Mouse (Mus musculus): ENCODE data around the gene Ripor1. TPM values are rescaled to one million over a fixed set of nuclear protein-coding genes. Genes with fewer than 3 reads are reported as not detected.

Gene Ripor1
- polyA plus RNA-seq, 1 experiment from 2014 or later = 12.9 TPM

DNA sequence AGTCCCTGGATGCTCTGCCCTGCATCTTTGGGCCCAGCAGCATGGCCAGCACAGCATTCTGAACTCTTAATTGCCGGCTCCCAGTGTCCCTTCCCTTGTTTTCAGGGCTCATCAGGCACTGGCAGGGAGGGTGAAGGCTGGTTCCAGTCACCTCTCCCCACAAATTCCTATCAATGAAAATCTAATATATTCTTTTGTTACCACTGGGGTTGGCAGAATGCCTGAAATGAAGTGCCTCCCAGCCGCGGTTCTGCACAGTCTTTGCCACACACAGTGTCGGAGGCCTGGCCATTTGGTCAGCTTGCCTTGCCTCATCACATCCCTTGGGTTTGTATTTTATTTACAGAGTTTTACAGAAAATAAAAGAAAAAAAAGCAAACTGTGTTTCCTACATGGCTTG, 16.8 kb downstream of the Ripor1 start:
- Histone ChIP-seq H3K4me1 (ENCODE audit: control insufficient read depth, insufficient read depth, low read length) (no peaks in the 10 kb centered on the region), H3K27ac (ENCODE audit: low read depth, low read length) (peak overlapping the region; percentile 60; the same call in 1 of the 2 replicates), H3K9ac (ENCODE audit: low read length) (no peak overlapping the region), H3K4me3 (ENCODE audit: low read depth, low read length) (no peak overlapping the region), H3K36me3 (ENCODE audit: control insufficient read depth, insufficient read depth, low read length) (peaks cover 21% of the 10 kb centered on the region), H3K9me3 (ENCODE audit: control insufficient read depth, low read length) (no peaks in the 10 kb centered on the region), H3K27me3 (ENCODE audit: control insufficient read depth, insufficient read depth, low read length) (no peaks in the 10 kb centered on the region), H3K4me2 (no peak overlapping the region)
- ATAC-seq (ENCODE audit: low FRiP score) (no peak), DNase-seq (ENCODE audit: low spot score, missing footprints) (no peak)
- WGBS = 81% methylated on average over 4 of the region's 4 CpGs

DNA sequence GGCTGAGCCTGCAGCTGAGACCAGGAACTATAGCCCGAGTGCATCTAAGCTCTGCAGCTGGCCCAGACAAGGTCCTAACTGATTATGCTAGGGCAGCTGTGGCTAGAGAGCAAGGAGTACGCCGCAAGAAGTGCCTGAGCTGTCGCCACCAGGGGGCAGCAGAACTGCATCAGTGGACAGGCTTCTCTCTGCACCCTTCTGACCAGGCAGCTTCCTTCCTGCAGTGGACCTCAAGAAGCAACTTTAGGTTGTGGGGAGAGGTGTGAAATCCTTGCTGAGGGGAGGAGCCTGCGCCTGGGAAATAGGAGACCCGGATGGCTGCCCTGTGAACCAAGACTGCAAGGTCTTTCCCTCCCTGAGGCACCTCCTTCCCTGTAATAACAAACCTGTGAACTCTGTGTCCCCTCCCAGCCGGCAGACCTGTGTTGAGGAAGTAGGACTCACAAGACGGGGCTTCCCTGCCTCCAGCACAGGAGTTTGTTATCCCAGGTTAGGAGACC, 17.4 kb downstream of the Ripor1 start:
- Histone ChIP-seq H3K9me3 (ENCODE audit: control insufficient read depth, low read length) (no peaks in the 10 kb centered on the region), H3K27ac (ENCODE audit: low read depth, low read length) (peak overlapping the region; percentile 60; the same call in 1 of the 2 replicates), H3K4me3 (ENCODE audit: low read depth, low read length) (no peak overlapping the region), H3K4me1 (ENCODE audit: control insufficient read depth, insufficient read depth, low read length) (no peaks in the 10 kb centered on the region), H3K9ac (ENCODE audit: low read length) (no peak overlapping the region), H3K27me3 (ENCODE audit: control insufficient read depth, insufficient read depth, low read length) (no peaks in the 10 kb centered on the region), H3K36me3 (ENCODE audit: control insufficient read depth, insufficient read depth, low read length) (peaks cover 16% of the 10 kb centered on the region), H3K4me2 (no peak overlapping the region)
- 10% methylated on average over 8 of the region's 8 CpGs for WGBS
- DNase-seq (ENCODE audit: low spot score, missing footprints) = peak; percentile 100
- peak; percentile 91 for ATAC-seq (ENCODE audit: low FRiP score)

DNA sequence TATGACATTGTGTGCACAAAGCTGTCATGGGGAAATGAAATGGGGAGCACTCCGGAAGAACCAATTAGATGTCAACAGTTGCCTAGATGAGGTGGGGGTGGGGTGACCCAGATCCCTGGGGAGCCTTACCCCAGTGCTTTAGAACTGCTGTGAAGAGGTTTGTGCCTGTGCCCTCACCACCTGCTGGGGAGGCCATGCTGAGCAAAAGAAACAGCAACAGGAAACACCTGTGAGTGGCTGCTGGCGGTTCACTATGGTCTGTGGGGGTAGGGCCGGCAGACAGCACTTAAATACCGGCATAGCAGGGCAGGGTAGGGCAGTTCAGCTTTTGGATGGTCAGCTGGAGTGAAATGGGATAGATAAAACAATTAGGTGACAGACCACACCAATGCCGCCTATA, 18.1 kb downstream of the Ripor1 start:
- H3K4me2 ChIP-seq = no peak overlapping the region

DNA sequence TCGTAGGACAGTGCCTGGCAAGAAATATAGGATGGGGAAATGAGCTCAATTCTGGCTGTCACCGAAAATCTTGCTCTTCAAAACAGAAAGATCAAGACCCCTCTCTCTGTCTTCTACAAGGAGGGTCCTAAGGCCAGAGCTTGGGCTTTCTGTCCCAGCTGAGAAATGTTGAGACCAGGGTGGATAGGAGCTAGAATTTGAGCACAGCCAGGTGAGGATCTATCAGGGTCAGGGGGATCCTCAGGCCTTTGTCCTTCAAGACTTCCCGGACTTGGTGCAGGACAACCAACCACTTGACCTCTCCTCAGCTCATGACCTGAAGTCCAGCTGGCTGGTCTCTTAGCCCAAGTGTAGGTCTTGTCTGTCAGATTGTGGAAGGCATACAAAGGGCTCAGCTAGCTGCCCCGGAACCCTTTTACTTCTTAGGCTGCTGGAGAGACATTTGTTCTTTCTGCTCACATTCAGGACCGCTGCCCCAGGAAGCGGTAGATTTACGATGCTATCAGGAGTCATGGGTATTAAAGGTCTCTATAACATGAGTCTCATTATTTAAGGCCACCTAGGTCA, 18.7 kb downstream of the Ripor1 start:
- Histone ChIP-seq H3K36me3 (ENCODE audit: control insufficient read depth, insufficient read depth, low read length) (peaks cover 14% of the 10 kb centered on the region), H3K9me3 (ENCODE audit: control insufficient read depth, low read length) (no peaks in the 10 kb centered on the region), H3K27ac (ENCODE audit: low read depth, low read length) (no peak overlapping the region), H3K4me2 (no peak overlapping the region), H3K27me3 (ENCODE audit: control insufficient read depth, insufficient read depth, low read length) (no peaks in the 10 kb centered on the region), H3K4me1 (ENCODE audit: control insufficient read depth, insufficient read depth, low read length) (no peaks in the 10 kb centered on the region), H3K9ac (ENCODE audit: low read length) (no peak overlapping the region), H3K4me3 (ENCODE audit: low read depth, low read length) (no peak overlapping the region)
- no peak for ATAC-seq (ENCODE audit: low FRiP score)
- DNase-seq (ENCODE audit: low spot score, missing footprints) = no peak
- 59% methylated on average over 7 of the region's 7 CpGs for WGBS

More for the DNA sequence above, 18.1 kb downstream of the Ripor1 start:
- Histone ChIP-seq H3K9me3 (ENCODE audit: control insufficient read depth, low read length) (no peaks in the 10 kb centered on the region), H3K27me3 (ENCODE audit: control insufficient read depth, insufficient read depth, low read length) (no peaks in the 10 kb centered on the region), H3K4me1 (ENCODE audit: control insufficient read depth, insufficient read depth, low read length) (no peaks in the 10 kb centered on the region), H3K9ac (ENCODE audit: low read length) (no peak overlapping the region), H3K4me3 (ENCODE audit: low read depth, low read length) (no peak overlapping the region), H3K27ac (ENCODE audit: low read depth, low read length) (no peak overlapping the region), H3K36me3 (ENCODE audit: control insufficient read depth, insufficient read depth, low read length) (peaks cover 16% of the 10 kb centered on the region)
- ATAC-seq (ENCODE audit: low FRiP score) (no peak), DNase-seq (ENCODE audit: low spot score, missing footprints) (no peak)
- WGBS = 25% methylated on average over 5 of the region's 5 CpGs

DNA sequence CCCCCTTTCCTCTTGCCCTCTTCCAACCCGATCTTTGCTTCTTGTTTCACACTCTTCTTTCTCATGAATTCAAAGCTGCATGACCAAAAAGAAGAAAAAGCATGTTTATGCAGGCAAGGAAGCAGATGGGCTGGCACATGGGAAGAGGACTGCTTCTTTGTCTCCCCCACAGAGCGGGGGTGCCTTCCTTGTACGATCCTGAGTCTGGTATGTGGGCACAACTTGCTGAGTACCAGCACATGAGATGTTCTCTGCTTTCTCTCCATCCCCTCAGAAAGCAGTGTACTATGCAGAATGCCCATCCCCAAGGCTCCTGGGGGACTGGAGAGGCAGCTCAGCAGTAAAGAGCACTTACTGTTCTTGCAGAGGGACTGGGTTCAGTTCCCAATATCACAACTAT, 19.3 kb downstream of the Ripor1 start:
- H3K9me3 ChIP-seq (ENCODE audit: control insufficient read depth, low read length) = no peaks in the 10 kb centered on the region

DNA sequence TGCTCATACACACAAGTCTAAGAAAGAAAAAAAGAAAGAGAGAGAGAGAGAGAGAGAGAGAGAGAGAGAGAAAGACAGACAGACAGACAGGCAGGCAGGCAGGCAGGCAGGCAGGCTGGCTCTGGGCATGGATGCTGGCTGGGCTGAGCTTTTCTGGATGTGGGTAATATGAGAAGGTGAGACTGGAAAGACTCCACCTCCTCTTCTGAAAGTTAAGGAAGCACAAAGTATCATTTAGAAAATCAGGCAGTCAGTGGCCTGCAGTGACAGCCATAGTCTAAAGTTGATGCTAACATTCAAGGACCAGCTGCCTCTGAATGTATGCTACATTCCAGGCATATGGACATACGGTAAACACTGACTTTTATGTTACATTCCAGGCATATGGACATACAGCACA, 19.8 kb downstream of the Ripor1 start:
- H3K27ac ChIP-seq (ENCODE audit: low read depth, low read length) = no peak overlapping the region

More for the DNA sequence above, 19.3 kb downstream of the Ripor1 start:
- Histone ChIP-seq H3K4me2 (no peak overlapping the region), H3K9ac (ENCODE audit: low read length) (no peak overlapping the region), H3K27ac (ENCODE audit: low read depth, low read length) (no peak overlapping the region), H3K36me3 (ENCODE audit: control insufficient read depth, insufficient read depth, low read length) (peaks cover 11% of the 10 kb centered on the region), H3K27me3 (ENCODE audit: control insufficient read depth, insufficient read depth, low read length) (no peaks in the 10 kb centered on the region), H3K4me1 (ENCODE audit: control insufficient read depth, insufficient read depth, low read length) (no peaks in the 10 kb centered on the region), H3K4me3 (ENCODE audit: low read depth, low read length) (no peak overlapping the region)
- 58% methylated on average over 3 of the region's 3 CpGs for WGBS
- ATAC-seq (ENCODE audit: low FRiP score) (no peak), DNase-seq (ENCODE audit: low spot score, missing footprints) (no peak)

DNA sequence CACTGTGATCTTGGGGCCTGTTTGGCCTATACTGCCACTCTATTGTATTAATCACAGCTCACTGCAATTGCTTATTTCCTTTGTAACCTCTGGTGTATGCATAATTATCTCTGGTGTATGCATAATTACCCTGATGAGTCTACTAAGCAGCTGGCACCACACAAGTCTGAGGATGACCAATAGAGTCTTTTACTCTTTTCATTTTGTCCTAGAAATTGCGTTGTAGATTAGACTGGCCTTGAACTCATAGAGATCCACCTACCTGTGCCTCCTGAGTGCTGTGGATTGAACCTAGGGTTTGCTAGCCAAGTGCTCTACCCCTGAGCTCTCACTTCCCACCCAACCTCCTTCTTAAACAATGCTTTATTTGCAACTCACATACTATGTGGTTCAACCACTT, 21.0 kb downstream of the Ripor1 start:
- H3K9me3 ChIP-seq (ENCODE audit: control insufficient read depth, low read length) = no peaks in the 10 kb centered on the region
- no peak overlapping the region for H3K4me2 ChIP-seq
- DNase-seq (ENCODE audit: low spot score, missing footprints) (no peak), ATAC-seq (ENCODE audit: low FRiP score) (no peak)
- H3K4me1 ChIP-seq (ENCODE audit: control insufficient read depth, insufficient read depth, low read length) = no peaks in the 10 kb centered on the region
- WGBS = 92% methylated on average over 1 of the region's 1 CpGs
- no peak overlapping the region for H3K9ac ChIP-seq (ENCODE audit: low read length)
- no peak overlapping the region for H3K27ac ChIP-seq (ENCODE audit: low read depth, low read length)
- H3K36me3 ChIP-seq (ENCODE audit: control insufficient read depth, insufficient read depth, low read length) = peaks cover 5% of the 10 kb centered on the region; the same call in 1 of the 2 replicates
- H3K27me3 ChIP-seq (ENCODE audit: control insufficient read depth, insufficient read depth, low read length) = no peaks in the 10 kb centered on the region
- H3K4me3 ChIP-seq (ENCODE audit: low read depth, low read length) = no peak overlapping the region

More for the DNA sequence above, 19.8 kb downstream of the Ripor1 start:
- ATAC-seq (ENCODE audit: low FRiP score) (no peak), DNase-seq (ENCODE audit: low spot score, missing footprints) (no peak)
- Histone ChIP-seq H3K9me3 (ENCODE audit: control insufficient read depth, low read length) (no peaks in the 10 kb centered on the region), H3K4me1 (ENCODE audit: control insufficient read depth, insufficient read depth, low read length) (no peaks in the 10 kb centered on the region), H3K4me3 (ENCODE audit: low read depth, low read length) (no peak overlapping the region), H3K9ac (ENCODE audit: low read length) (no peak overlapping the region), H3K4me2 (no peak overlapping the region), H3K27me3 (ENCODE audit: control insufficient read depth, insufficient read depth, low read length) (no peaks in the 10 kb centered on the region), H3K36me3 (ENCODE audit: control insufficient read depth, insufficient read depth, low read length) (peaks cover 11% of the 10 kb centered on the region)
- 89% methylated on average over 1 of the region's 1 CpGs for WGBS

DNA sequence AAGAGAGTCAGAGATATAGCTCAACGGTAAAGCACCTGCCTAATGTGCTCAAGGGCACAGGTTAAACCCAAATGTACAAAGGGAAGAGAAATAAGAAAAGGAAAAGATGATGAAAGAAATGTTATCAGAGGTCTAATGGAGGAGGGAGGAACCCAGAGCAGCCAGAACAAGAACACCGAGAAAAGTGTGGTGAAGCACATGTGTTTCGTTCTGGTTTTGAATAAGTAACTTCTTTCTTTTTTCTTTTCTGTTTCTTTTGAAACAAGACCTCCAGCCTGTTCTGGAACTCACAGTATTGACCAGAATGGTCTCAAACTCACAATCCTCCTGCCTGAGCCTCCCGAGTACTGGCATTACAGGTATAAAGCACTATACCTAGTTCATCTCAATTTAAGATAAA, 24.3 kb downstream of the Ripor1 start:
- no peaks in the 10 kb centered on the region for H3K27me3 ChIP-seq (ENCODE audit: control insufficient read depth, insufficient read depth, low read length)
- no peak overlapping the region for H3K27ac ChIP-seq (ENCODE audit: low read depth, low read length)
- H3K9ac ChIP-seq (ENCODE audit: low read length) = no peak overlapping the region
- no peak overlapping the region for H3K4me3 ChIP-seq (ENCODE audit: low read depth, low read length)
- H3K36me3 ChIP-seq (ENCODE audit: control insufficient read depth, insufficient read depth, low read length) = no peaks in the 10 kb centered on the region
- WGBS = 90% methylated on average over 4 of the region's 4 CpGs
- no peaks in the 10 kb centered on the region for H3K4me1 ChIP-seq (ENCODE audit: control insufficient read depth, insufficient read depth, low read length)
- H3K9me3 ChIP-seq (ENCODE audit: control insufficient read depth, low read length) = no peaks in the 10 kb centered on the region
- ATAC-seq (ENCODE audit: low FRiP score) (no peak), DNase-seq (ENCODE audit: low spot score, missing footprints) (no peak)
- no peak overlapping the region for H3K4me2 ChIP-seq

DNA sequence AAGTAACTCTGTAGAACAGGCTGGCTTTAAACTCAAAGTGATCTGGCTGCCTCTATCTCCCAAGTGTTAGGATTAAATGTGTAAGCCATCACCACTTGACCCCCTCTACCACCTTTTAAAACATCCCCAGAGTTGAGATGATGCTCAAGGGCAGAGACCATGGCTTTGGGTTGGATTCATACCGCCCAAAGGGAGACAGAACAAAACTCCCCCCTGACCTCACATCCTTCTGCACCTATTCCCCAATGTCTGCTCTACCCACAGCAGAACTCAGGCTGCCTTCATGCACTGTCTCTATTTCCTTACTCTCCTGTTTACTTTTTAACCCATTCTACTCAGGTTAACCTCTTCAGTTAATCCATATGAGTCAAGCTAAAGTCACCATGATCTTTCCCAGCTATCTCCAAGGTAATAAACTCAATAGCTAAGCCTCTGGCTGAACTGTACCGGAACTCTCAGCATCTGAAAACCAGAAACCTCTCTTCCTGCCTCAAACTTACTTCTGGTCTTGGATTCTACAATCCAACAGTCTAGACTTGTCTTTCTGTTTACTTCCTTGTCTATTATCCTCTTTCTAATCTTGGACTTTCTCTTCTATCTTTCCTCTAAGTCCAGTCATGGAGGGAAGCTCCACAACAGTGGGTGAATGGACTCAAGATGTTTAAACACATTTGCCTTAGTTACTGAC, 29.9 kb downstream of the Ripor1 start:
- Histone ChIP-seq H3K36me3 (ENCODE audit: control insufficient read depth, insufficient read depth, low read length) (no peaks in the 10 kb centered on the region), H3K9me3 (ENCODE audit: control insufficient read depth, low read length) (no peaks in the 10 kb centered on the region), H3K27ac (ENCODE audit: low read depth, low read length) (no peak overlapping the region), H3K27me3 (ENCODE audit: control insufficient read depth, insufficient read depth, low read length) (no peaks in the 10 kb centered on the region), H3K4me1 (ENCODE audit: control insufficient read depth, insufficient read depth, low read length) (peaks cover 14% of the 10 kb centered on the region), H3K9ac (ENCODE audit: low read length) (peak overlapping the region; percentile 100), H3K4me3 (ENCODE audit: low read depth, low read length) (peak overlapping the region; percentile 94), H3K4me2 (peak overlapping the region; percentile 93)
- ATAC-seq (ENCODE audit: low FRiP score) = no peak
- no peak for DNase-seq (ENCODE audit: low spot score, missing footprints)
- WGBS = 92% methylated on average over 2 of the region's 2 CpGs

All from midbrain, embryonic 11.5 days (tissue).